Mouse (Mus musculus) myocyte (in vitro differentiated cells): ENCODE measurements around the gene Tbc1d2. TPM values are rescaled to one million over a fixed set of nuclear protein-coding genes. Genes with fewer than 3 reads are reported as not detected.

Experiments used
- H3K27me3 ChIP-seq: one replicate; pipeline ENCODE4 v1.6.1; 2011; ENCODE audit not compliant: control insufficient read depth, insufficient read depth, insufficient read length
- H3K36me3 ChIP-seq: one replicate; pipeline ENCODE4 v1.6.1; 2011; ENCODE audit not compliant: control insufficient read depth, insufficient read depth
- H3K4me2 ChIP-seq: one replicate; pipeline ENCODE4 v1.6.1; 2011; ENCODE audit warnings: low read depth, control low read depth
- H3K4me3 ChIP-seq: one replicate; pipeline ENCODE4 v1.5.1; 2011; ENCODE audit warnings: mild to moderate bottlenecking, control low read depth, moderate library complexity
- H3K79me2 ChIP-seq: one replicate; pipeline ENCODE4 v1.6.1; 2011; ENCODE audit not compliant: control insufficient read depth, insufficient read depth
- H3ac ChIP-seq: one replicate; pipeline ENCODE4 v1.6.1; 2011; ENCODE audit not compliant: control insufficient read depth, insufficient read length
- CEBPB ChIP-seq: IDR thresholded peaks from 2 replicates; pipeline ENCODE4 v1.6.1; 2011; ENCODE audit warnings: mild to moderate bottlenecking, moderate library complexity; ENCODE audit not compliant: poor library complexity, insufficient read depth, severe bottlenecking
- E2F4 ChIP-seq: IDR thresholded peaks from one replicate; pipeline ENCODE4 v1.6.1; 2011; ENCODE audit warnings: mild to moderate bottlenecking, control low read depth, moderate library complexity; ENCODE audit not compliant: insufficient read depth
- MAX ChIP-seq: IDR thresholded peaks from one replicate; pipeline ENCODE4 v1.6.1; 2011; ENCODE audit warnings: low read depth, mild to moderate bottlenecking, control low read depth
- MYOD1 ChIP-seq, 3 experiments: IDR thresholded peaks; one replicate each; pipeline ENCODE4 v1.6.1; 2011; ENCODE audit warnings: control low read depth in 2 of 3, low read depth in 2 of 3, mild to moderate bottlenecking in 2 of 3, moderate library complexity in 1 of 3; ENCODE audit not compliant: insufficient read length in 2 of 3, control insufficient read depth in 1 of 3
- MYOG ChIP-seq, 3 experiments: IDR thresholded peaks; one replicate each; pipeline ENCODE4 v1.6.1; 2011; ENCODE audit warnings: control low read depth in 2 of 3, low read depth in 2 of 3, mild to moderate bottlenecking in 2 of 3; ENCODE audit not compliant: insufficient read length in 2 of 3, control insufficient read depth in 1 of 3, insufficient read depth in 1 of 3
- POLR2A ChIP-seq: IDR thresholded peaks from one replicate; pipeline ENCODE4 v1.6.1; 2011; ENCODE audit warnings: low read depth, mild to moderate bottlenecking, control low read depth, moderate library complexity; ENCODE audit not compliant: insufficient read length
- POLR2AphosphoS2 ChIP-seq: IDR thresholded peaks from one replicate; pipeline ENCODE4 v1.6.1; 2011; ENCODE audit warnings: low read depth, control low read depth; ENCODE audit not compliant: insufficient read length
- REST ChIP-seq: IDR thresholded peaks from one replicate; pipeline ENCODE4 v1.6.1; 2011; ENCODE audit warnings: mild to moderate bottlenecking, control low read depth, moderate library complexity; ENCODE audit not compliant: insufficient read depth, insufficient read length
- SRF ChIP-seq: IDR thresholded peaks from one replicate; pipeline ENCODE4 v1.6.1; 2011; ENCODE audit warnings: low read depth; ENCODE audit not compliant: control insufficient read depth, insufficient read length
- TCF12 ChIP-seq: IDR thresholded peaks from one replicate; pipeline ENCODE4 v1.6.1; 2011; ENCODE audit warnings: mild to moderate bottlenecking, control low read depth; ENCODE audit not compliant: poor library complexity, insufficient read depth, severe bottlenecking
- TCF3 ChIP-seq: IDR thresholded peaks from one replicate; pipeline ENCODE4 v1.6.1; 2011; ENCODE audit warnings: low read depth, control low read depth; ENCODE audit not compliant: insufficient read length
- USF1 ChIP-seq: IDR thresholded peaks from one replicate; pipeline ENCODE4 v1.6.1; 2011; ENCODE audit warnings: low read depth, mild to moderate bottlenecking, control low read depth, moderate library complexity
- polyA plus RNA-seq: library from polyadenylated mRNA; unstranded; fragments of >200 nt; fragmentation: generic; extraction: Trizol; gene quantifications from one replicate; pipeline ENCODE4 v1.2.1, GENCODE M21; 2012; ENCODE audit warnings: missing spikeins

Gene Tbc1d2
- polyA plus RNA-seq, 1 experiment, result 0.20 TPM

- Histone ChIP-seq H3K27me3 (no peaks in the 10 kb centered on the region), H3K4me3 (no peak overlapping the region), H3K4me2 (no peak overlapping the region), H3K79me2 (no peaks in the 10 kb centered on the region), H3K36me3 (no peaks in the 10 kb centered on the region), H3ac (no peak overlapping the region)
- TF ChIP-seq TCF3, result no peak
- no peak for TF ChIP-seq MAX
- TF ChIP-seq MYOG (IDR thresholded peaks at IDR 0.05; ENCODE audit: control insufficient read depth in 1 of 3, insufficient read depth in 1 of 3, insufficient read length in 2 of 3, low read depth in 2 of 3), result no peak
- TF ChIP-seq SRF, result no peak
- TF ChIP-seq CEBPB, result no peak
- TF ChIP-seq E2F4, result no peak
- no peak for TF ChIP-seq POLR2A
- no peak for TF ChIP-seq REST
- no peak for TF ChIP-seq POLR2AphosphoS2
- TF ChIP-seq TCF12, result no peak
- TF ChIP-seq USF1, result no peak
- TF ChIP-seq MYOD1 (IDR thresholded peaks at IDR 0.05; ENCODE audit: control insufficient read depth in 1 of 3, insufficient read length in 2 of 3, low read depth in 2 of 3), result no peak
Measured at GRCm38 (mm10) chr4:46623007-46623406, 27.0 kb downstream of the Tbc1d2 start.

GRCm38 (mm10) chr4:46620946-46621345 is 29.1 kb downstream of the Tbc1d2 start:
- Histone ChIP-seq H3ac (no peak overlapping the region), H3K36me3 (no peaks in the 10 kb centered on the region), H3K79me2 (no peaks in the 10 kb centered on the region), H3K4me2 (no peak overlapping the region), H3K4me3 (no peak overlapping the region), H3K27me3 (no peaks in the 10 kb centered on the region)
- TF ChIP-seq MAX (no peak), MYOG (IDR thresholded peaks at IDR 0.05; ENCODE audit: control insufficient read depth in 1 of 3, insufficient read depth in 1 of 3, insufficient read length in 2 of 3, low read depth in 2 of 3) (no peak), POLR2AphosphoS2 (no peak), POLR2A (no peak), E2F4 (no peak), USF1 (no peak), TCF12 (no peak), TCF3 (no peak), SRF (no peak), MYOD1 (IDR thresholded peaks at IDR 0.05; ENCODE audit: control insufficient read depth in 1 of 3, insufficient read length in 2 of 3, low read depth in 2 of 3) (no peak), CEBPB (no peak), REST (no peak)

- H3K4me2 ChIP-seq, result no peak overlapping the region
- no peaks in the 10 kb centered on the region for H3K36me3 ChIP-seq
- no peak overlapping the region for H3K4me3 ChIP-seq
- no peaks in the 10 kb centered on the region for H3K27me3 ChIP-seq
- H3ac ChIP-seq, result no peak overlapping the region
- no peak for TF ChIP-seq E2F4
- no peak for TF ChIP-seq REST
- TF ChIP-seq TCF12, result no peak
- no peak for TF ChIP-seq MAX
- no peaks in the 10 kb centered on the region for H3K79me2 ChIP-seq
Measured at GRCm38 (mm10) chr4:46620330-46620729, 29.7 kb downstream of the Tbc1d2 start.

GRCm38 (mm10) chr4:46618196-46618817 is 31.7 kb downstream of the Tbc1d2 start:
- Histone ChIP-seq H3K36me3 (no peaks in the 10 kb centered on the region), H3K27me3 (no peaks in the 10 kb centered on the region), H3K4me2 (no peak overlapping the region), H3K79me2 (no peaks in the 10 kb centered on the region), H3K4me3 (no peak overlapping the region), H3ac (no peak overlapping the region)
- TF ChIP-seq CEBPB, result no peak
- TF ChIP-seq MAX, result no peak
- TF ChIP-seq USF1, result no peak
- no peak for TF ChIP-seq E2F4
- no peak for TF ChIP-seq POLR2AphosphoS2
- no peak for TF ChIP-seq REST
- TF ChIP-seq TCF12, result no peak
- no peak for TF ChIP-seq MYOD1 (IDR thresholded peaks at IDR 0.05; ENCODE audit: control insufficient read depth in 1 of 3, insufficient read length in 2 of 3, low read depth in 2 of 3)

GRCm38 (mm10) chr4:46617408-46617807 is 32.6 kb downstream of the Tbc1d2 start:
- no peak overlapping the region for H3K4me2 ChIP-seq
- TF ChIP-seq E2F4, result no peak
- TF ChIP-seq CEBPB, result no peak
- no peak for TF ChIP-seq TCF3
- no peak for TF ChIP-seq POLR2A
- TF ChIP-seq USF1, result no peak
- no peak for TF ChIP-seq REST
- TF ChIP-seq TCF12, result no peak
- no peak for TF ChIP-seq MAX
- no peak for TF ChIP-seq MYOD1 (IDR thresholded peaks at IDR 0.05; ENCODE audit: control insufficient read depth in 1 of 3, insufficient read length in 2 of 3, low read depth in 2 of 3)
- no peak for TF ChIP-seq MYOG (IDR thresholded peaks at IDR 0.05; ENCODE audit: control insufficient read depth in 1 of 3, insufficient read depth in 1 of 3, insufficient read length in 2 of 3, low read depth in 2 of 3)
- TF ChIP-seq POLR2AphosphoS2, result no peak
- TF ChIP-seq SRF, result no peak
- H3K4me3 ChIP-seq, result no peak overlapping the region
- H3K27me3 ChIP-seq, result no peaks in the 10 kb centered on the region
- H3ac ChIP-seq, result no peak overlapping the region
- H3K36me3 ChIP-seq, result no peaks in the 10 kb centered on the region
- H3K79me2 ChIP-seq, result no peaks in the 10 kb centered on the region
